Mouse (Mus musculus): ENCODE results near the gene Syn3. TPM values are rescaled to one million over a fixed set of nuclear protein-coding genes. Genes with fewer than 3 reads are reported as not detected.
A peak's percentile ranks its signal among the peaks of the same experiment; 100 is the strongest.

Gene Syn3
- polyA plus RNA-seq, 1 experiment from 2014 or later, result 29.9 TPM

GRCm38 (mm10) chr10:86427956-86428355 is 70.7 kb downstream of the Syn3 start:
- Histone ChIP-seq H3K4me3 (ENCODE audit: low read length) (no peak overlapping the region), H3K36me3 (ENCODE audit: control insufficient read depth, insufficient read depth, low read length) (no peaks in the 10 kb centered on the region), H3K9me3 (ENCODE audit: control insufficient read depth, low read length) (no peaks in the 10 kb centered on the region), H3K27ac (ENCODE audit: low read depth, low read length) (no peak overlapping the region), H3K4me1 (ENCODE audit: control insufficient read depth, insufficient read depth, low read depth, low read length) (peaks cover 4% of the 10 kb centered on the region; the same call in 1 of the 2 replicates), H3K9ac (ENCODE audit: low read depth, low read length) (no peak overlapping the region), H3K4me2 (ENCODE audit: low read length) (no peak overlapping the region), H3K27me3 (replicated peaks; ENCODE audit: control insufficient read depth, insufficient read depth, low read length) (no peaks in the 10 kb centered on the region)
- 87% methylated on average over 2 of the region's 2 CpGs for WGBS
- ATAC-seq, result no peak

DNA sequence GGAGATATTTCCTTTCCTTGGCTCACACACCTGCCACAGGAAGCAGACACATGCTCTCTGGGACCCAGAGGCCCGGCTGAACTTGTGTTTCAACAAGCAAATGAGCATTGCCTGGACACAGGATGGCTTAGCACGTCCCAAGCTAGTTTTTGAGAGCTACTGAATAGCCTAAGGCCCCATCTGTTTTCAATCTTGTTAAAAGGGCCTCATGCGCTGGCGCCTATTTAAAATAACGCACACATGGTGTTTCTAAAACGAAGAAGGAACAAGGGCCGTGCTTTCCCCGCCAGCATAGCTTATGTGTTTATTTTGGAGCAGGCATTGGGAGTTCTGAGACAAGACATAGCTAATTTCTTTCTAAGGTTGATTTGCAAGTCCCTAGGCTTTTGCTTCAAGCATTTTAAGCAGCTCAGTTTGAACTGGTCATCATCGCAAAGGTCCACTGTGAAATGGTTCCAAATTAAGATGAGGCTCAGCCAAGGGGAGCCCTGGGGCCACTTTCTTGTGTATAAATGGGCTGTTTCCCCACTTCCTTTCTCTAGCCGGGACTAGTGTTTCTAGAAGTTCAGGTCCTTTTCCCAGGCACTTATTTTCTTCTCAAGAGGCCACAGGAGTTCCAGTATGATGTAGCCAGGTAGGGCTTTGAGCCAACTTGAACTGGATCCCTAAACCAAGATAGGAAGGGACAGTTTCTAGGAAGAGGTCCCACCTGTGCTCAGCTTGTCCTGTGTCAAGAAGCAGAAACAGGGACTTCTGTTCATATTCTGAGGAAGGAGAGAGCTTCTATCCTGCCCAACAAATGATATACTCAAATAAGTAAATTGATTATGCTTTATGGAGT is 72.8 kb downstream of the Syn3 start:
- H3K4me2 ChIP-seq (ENCODE audit: low read length), result no peak overlapping the region
- ATAC-seq, result peak; percentile 57; the same call in 1 of the 2 replicates
- H3K27me3 ChIP-seq (replicated peaks; ENCODE audit: control insufficient read depth, insufficient read depth, low read length), result no peaks in the 10 kb centered on the region
- peak overlapping the region; percentile 25; the same call in 1 of the 2 replicates for H3K27ac ChIP-seq (ENCODE audit: low read depth, low read length)
- H3K4me1 ChIP-seq (ENCODE audit: control insufficient read depth, insufficient read depth, low read depth, low read length), result peaks cover 4% of the 10 kb centered on the region; the same call in 1 of the 2 replicates
- H3K4me3 ChIP-seq (ENCODE audit: low read length), result no peak overlapping the region
- no peak overlapping the region for H3K9ac ChIP-seq (ENCODE audit: low read depth, low read length)
- WGBS, result 47% methylated on average over 10 of the region's 10 CpGs
- no peaks in the 10 kb centered on the region for H3K9me3 ChIP-seq (ENCODE audit: control insufficient read depth, low read length)
- no peaks in the 10 kb centered on the region for H3K36me3 ChIP-seq (ENCODE audit: control insufficient read depth, insufficient read depth, low read length)

DNA sequence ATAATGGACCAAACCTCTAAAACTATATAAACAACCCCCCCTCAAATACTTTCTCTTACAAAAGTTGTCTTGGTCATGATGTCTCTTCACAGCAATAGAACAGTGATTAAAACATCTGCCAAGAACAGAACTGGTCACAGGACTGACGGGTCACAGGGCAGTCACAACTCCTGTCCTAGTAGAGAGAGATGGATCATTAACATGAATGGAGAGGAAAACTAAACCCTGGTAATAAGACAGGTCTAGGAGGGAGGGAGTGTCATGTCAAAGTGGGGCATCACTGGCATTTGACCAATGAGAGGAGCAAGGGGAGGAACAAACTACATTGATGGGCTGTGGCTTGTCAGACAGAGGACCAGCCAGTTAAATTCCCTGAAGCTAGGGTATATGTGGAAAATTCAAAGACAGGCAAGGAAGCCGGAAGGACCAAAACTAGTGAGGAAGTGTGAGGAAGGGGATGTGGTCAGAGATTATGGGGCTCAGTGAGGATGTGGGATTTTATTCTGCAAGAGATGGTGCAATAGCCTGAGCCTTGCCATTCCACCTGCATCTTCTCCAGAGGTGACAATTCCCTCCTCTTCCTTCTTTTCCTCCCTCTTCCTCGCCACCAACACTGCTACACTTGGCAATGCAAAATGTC is 76.8 kb downstream of the Syn3 start:
- H3K9ac ChIP-seq (ENCODE audit: low read depth, low read length), result no peak overlapping the region
- 91% methylated on average over 3 of the region's 3 CpGs for WGBS
- no peak overlapping the region for H3K4me3 ChIP-seq (ENCODE audit: low read length)
- H3K27ac ChIP-seq (ENCODE audit: low read depth, low read length), result no peak overlapping the region
- no peaks in the 10 kb centered on the region for H3K9me3 ChIP-seq (ENCODE audit: control insufficient read depth, low read length)
- H3K36me3 ChIP-seq (ENCODE audit: control insufficient read depth, insufficient read depth, low read length), result no peaks in the 10 kb centered on the region
- peaks cover 4% of the 10 kb centered on the region; the same call in 1 of the 2 replicates for H3K4me1 ChIP-seq (ENCODE audit: control insufficient read depth, insufficient read depth, low read depth, low read length)
- ATAC-seq, result no peak
- no peak overlapping the region for H3K4me2 ChIP-seq (ENCODE audit: low read length)
- no peaks in the 10 kb centered on the region for H3K27me3 ChIP-seq (replicated peaks; ENCODE audit: control insufficient read depth, insufficient read depth, low read length)

DNA sequence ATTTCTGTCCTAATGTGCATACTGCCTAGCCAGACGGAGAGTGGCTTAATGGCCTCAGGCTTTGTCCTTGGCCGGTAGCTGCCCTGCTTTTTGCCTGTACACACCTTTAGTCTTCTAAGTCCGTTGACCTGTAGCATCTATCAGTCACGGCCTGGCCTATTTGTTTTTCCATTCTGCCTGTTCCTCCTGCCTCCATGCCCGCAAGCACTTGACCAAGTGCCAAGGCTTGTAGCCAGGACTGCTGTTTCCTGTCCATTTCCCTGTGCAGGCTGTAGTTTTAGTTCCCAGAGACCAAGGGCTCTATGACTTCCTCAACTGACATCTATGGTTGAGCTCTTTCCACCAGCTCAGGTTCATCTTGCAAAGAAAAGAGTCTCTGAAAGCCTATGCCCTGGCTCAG is 79.8 kb downstream of the Syn3 start:
- Histone ChIP-seq H3K4me1 (ENCODE audit: control insufficient read depth, insufficient read depth, low read depth, low read length) (no peaks in the 10 kb centered on the region), H3K27ac (ENCODE audit: low read depth, low read length) (no peak overlapping the region), H3K4me2 (ENCODE audit: low read length) (no peak overlapping the region), H3K9ac (ENCODE audit: low read depth, low read length) (no peak overlapping the region), H3K36me3 (ENCODE audit: control insufficient read depth, insufficient read depth, low read length) (no peaks in the 10 kb centered on the region), H3K4me3 (ENCODE audit: low read length) (no peak overlapping the region), H3K27me3 (replicated peaks; ENCODE audit: control insufficient read depth, insufficient read depth, low read length) (no peaks in the 10 kb centered on the region), H3K9me3 (ENCODE audit: control insufficient read depth, low read length) (no peaks in the 10 kb centered on the region)
- no peak for ATAC-seq
- 75% methylated on average over 5 of the region's 5 CpGs for WGBS

DNA sequence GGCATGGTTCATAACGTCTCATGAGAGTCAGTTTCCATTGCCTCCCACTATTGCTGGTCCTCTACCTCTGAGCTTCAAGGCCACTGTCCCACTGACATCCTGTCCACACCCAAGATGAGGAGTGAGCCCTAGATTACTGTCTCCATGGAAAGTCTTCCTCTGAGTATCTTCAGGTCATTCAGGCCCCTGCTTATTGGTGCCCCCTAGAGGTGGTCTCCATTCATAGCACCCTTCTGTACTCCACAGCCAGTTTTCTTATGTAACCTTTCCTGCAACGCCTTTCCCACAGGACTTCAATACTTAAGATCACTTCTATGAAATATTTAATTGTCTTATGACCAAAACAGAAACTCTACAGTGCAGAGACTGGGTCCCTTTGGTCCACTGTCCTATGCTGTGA is 80.4 kb downstream of the Syn3 start:
- Histone ChIP-seq H3K27me3 (replicated peaks; ENCODE audit: control insufficient read depth, insufficient read depth, low read length) (no peaks in the 10 kb centered on the region), H3K4me3 (ENCODE audit: low read length) (no peak overlapping the region), H3K27ac (ENCODE audit: low read depth, low read length) (no peak overlapping the region), H3K9me3 (ENCODE audit: control insufficient read depth, low read length) (no peaks in the 10 kb centered on the region), H3K9ac (ENCODE audit: low read depth, low read length) (no peak overlapping the region), H3K4me1 (ENCODE audit: control insufficient read depth, insufficient read depth, low read depth, low read length) (no peaks in the 10 kb centered on the region), H3K4me2 (ENCODE audit: low read length) (no peak overlapping the region), H3K36me3 (ENCODE audit: control insufficient read depth, insufficient read depth, low read length) (no peaks in the 10 kb centered on the region)
- ATAC-seq, result no peak
- 91% methylated on average over 2 of the region's 2 CpGs for WGBS

DNA sequence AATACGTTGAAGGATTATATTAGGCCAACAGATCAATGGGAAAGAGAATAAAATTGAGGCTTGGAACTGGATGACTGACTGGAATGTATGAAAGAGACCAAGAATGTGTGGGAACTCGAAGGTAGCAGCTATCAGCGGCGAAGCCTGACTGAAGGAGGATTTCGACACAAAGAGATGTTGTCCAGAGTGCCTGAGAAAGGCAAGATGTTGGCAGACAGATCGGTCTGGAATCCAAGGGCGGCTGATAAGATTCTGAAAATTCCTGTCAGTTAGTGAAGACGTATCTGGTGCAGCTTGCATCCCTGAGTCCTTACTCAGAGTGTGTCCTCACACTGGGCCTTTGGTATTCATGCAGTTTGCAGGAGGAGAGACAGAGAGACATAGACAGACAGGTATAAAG is 81.9 kb downstream of the Syn3 start:
- Histone ChIP-seq H3K9me3 (ENCODE audit: control insufficient read depth, low read length) (no peaks in the 10 kb centered on the region), H3K9ac (ENCODE audit: low read depth, low read length) (no peak overlapping the region), H3K4me1 (ENCODE audit: control insufficient read depth, insufficient read depth, low read depth, low read length) (no peaks in the 10 kb centered on the region), H3K4me2 (ENCODE audit: low read length) (no peak overlapping the region), H3K27me3 (replicated peaks; ENCODE audit: control insufficient read depth, insufficient read depth, low read length) (no peaks in the 10 kb centered on the region), H3K36me3 (ENCODE audit: control insufficient read depth, insufficient read depth, low read length) (no peaks in the 10 kb centered on the region), H3K27ac (ENCODE audit: low read depth, low read length) (no peak overlapping the region), H3K4me3 (ENCODE audit: low read length) (no peak overlapping the region)
- WGBS, result 73% methylated on average over 8 of the region's 8 CpGs
- no peak for ATAC-seq

GRCm38 (mm10) chr10:86410868-86411267 is 87.8 kb downstream of the Syn3 start:
- Histone ChIP-seq H3K27me3 (replicated peaks; ENCODE audit: control insufficient read depth, insufficient read depth, low read length) (no peaks in the 10 kb centered on the region), H3K4me3 (ENCODE audit: low read length) (no peak overlapping the region), H3K4me1 (ENCODE audit: control insufficient read depth, insufficient read depth, low read depth, low read length) (no peaks in the 10 kb centered on the region), H3K27ac (ENCODE audit: low read depth, low read length) (no peak overlapping the region), H3K36me3 (ENCODE audit: control insufficient read depth, insufficient read depth, low read length) (peaks cover 12% of the 10 kb centered on the region), H3K9me3 (ENCODE audit: control insufficient read depth, low read length) (no peaks in the 10 kb centered on the region), H3K4me2 (ENCODE audit: low read length) (no peak overlapping the region), H3K9ac (ENCODE audit: low read depth, low read length) (no peak overlapping the region)
- WGBS, result 78% methylated on average over 6 of the region's 6 CpGs
- ATAC-seq, result no peak

DNA sequence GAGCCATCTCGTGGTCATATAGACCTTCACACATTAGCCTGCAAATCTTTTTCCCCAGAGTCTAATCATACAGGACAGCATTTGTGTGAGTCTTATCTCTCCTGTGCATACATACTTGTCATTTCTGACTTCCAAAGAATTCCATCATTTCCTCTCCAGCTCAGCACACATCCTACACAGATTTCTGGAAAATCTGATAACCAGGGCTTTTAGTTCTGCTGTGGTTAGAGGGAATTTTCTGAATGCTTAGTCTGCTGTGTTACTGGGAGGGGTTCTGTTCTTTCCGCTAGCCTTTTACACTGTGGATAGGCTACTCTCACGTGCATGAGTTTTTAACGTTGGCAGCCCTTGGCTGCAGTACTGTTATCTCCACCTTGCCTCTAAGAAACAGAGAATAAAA is 91.7 kb downstream of the Syn3 start:
- Histone ChIP-seq H3K27ac (ENCODE audit: low read depth, low read length) (no peak overlapping the region), H3K27me3 (replicated peaks; ENCODE audit: control insufficient read depth, insufficient read depth, low read length) (no peaks in the 10 kb centered on the region), H3K4me2 (ENCODE audit: low read length) (no peak overlapping the region), H3K4me1 (ENCODE audit: control insufficient read depth, insufficient read depth, low read depth, low read length) (no peaks in the 10 kb centered on the region), H3K36me3 (ENCODE audit: control insufficient read depth, insufficient read depth, low read length) (peaks cover 12% of the 10 kb centered on the region), H3K9ac (ENCODE audit: low read depth, low read length) (no peak overlapping the region), H3K4me3 (ENCODE audit: low read length) (no peak overlapping the region), H3K9me3 (ENCODE audit: control insufficient read depth, low read length) (no peaks in the 10 kb centered on the region)
- 76% methylated on average over 4 of the region's 4 CpGs for WGBS
- no peak for ATAC-seq

- no peak for ATAC-seq
- Histone ChIP-seq H3K36me3 (ENCODE audit: control insufficient read depth, insufficient read depth, low read length) (0 out of 2 replicates have a peak, but pooled peaks cover 2% of the 10 kb centered on the region), H3K4me1 (ENCODE audit: control insufficient read depth, insufficient read depth, low read depth, low read length) (no peaks in the 10 kb centered on the region)
These were observed 100.4 kb downstream of the Syn3 start for GRCm38 (mm10) chr10:86398347-86398720.

More at GRCm38 (mm10) chr10:86398347-86398720, 100.4 kb downstream of the Syn3 start:
- no peak overlapping the region for H3K4me3 ChIP-seq (ENCODE audit: low read length)
- no peak overlapping the region for H3K9ac ChIP-seq (ENCODE audit: low read depth, low read length)
- H3K27ac ChIP-seq (ENCODE audit: low read depth, low read length), result no peak overlapping the region
- WGBS, result 72% methylated on average over 2 of the region's 2 CpGs
- peaks cover 4% of the 10 kb centered on the region for H3K9me3 ChIP-seq (ENCODE audit: control insufficient read depth, low read length)
- no peak overlapping the region for H3K4me2 ChIP-seq (ENCODE audit: low read length)
- H3K27me3 ChIP-seq (replicated peaks; ENCODE audit: control insufficient read depth, insufficient read depth, low read length), result no peaks in the 10 kb centered on the region

Measured in hindbrain, embryonic 16.5 days (tissue).